Mouse (Mus musculus) CD4-positive helper T cell, adult 2 months (primary cell): Measurements from ENCODE around the gene Upk3bl.

Experiments
- DNase-seq: peaks from one replicate; pipeline ENCODE4 v3.0.0-alpha.2; 2012; ENCODE audit warnings: low read depth, missing footprints, low spot score

Gene Upk3bl

DNA sequence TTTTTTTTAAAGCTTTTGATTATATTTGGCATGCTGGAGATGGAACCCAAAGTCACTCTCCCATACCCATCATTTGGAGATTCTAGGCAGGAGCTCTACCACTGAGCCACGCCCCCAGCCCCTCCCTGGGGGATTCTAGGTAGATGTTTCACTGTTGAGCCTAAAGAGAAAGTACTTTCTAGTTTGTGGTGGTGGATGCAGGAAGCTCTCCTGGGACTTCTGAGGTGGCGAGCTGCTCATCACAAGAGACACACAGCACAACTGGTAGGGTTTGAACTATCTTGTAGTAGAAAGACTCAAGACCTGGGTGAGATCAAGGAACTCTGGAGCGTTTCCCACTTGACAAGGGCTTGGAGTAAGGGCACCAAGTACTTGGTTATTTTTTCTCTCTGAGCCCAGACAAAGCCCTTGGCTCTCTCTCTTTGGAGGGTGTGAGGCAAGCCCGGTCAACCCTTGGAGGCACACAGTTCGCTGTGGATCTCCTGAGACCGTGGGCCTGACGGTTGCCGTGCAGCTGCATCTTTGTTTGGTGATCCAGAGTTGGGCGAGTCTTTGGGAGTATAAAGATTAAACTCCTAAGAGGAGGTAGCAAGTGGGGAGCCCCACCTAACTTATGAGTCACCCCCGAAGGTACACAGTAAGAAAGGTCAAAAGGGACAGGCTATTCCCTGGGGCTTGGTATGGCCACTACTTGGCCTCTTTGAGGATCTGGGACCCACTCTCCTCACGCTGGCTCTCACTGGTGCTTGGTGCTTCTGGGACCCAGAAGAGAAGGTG lies at the start of gene Upk3bl:
Gene Upk3bl, plus strand, starts transcription at position 192 of the 777 bp plus-strand sequence.
- DNase-seq: no peak

- DNase-seq: no peak
Observed at GRCm38 (mm10) chr5:136004537-136004936, 49.8 kb upstream of the Upk3bl start.

DNA sequence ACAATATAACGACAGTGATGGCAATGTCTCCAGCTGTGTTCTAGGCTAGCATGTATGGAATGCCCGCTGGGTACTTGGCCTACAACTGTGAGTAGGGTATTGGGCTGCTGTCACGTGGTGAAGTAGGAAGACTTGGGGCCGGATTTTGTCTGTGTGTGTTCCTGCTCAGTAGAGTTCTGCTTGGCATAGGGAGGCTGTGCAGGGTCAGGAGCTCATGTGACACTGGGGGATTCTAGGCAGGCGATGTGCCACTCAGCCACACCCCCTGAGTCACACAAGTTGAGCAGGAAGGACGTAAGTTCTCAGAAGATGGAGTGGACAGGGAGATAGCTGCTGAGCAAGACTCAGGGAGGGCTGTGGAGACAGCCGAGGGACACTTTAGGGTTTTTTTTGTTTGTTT lies 46.5 kb upstream of the Upk3bl start:
- DNase-seq: no peak

GRCm38 (mm10) chr5:136014877-136015276 lies 39.4 kb upstream of the Upk3bl start:
- no peak for DNase-seq

DNA sequence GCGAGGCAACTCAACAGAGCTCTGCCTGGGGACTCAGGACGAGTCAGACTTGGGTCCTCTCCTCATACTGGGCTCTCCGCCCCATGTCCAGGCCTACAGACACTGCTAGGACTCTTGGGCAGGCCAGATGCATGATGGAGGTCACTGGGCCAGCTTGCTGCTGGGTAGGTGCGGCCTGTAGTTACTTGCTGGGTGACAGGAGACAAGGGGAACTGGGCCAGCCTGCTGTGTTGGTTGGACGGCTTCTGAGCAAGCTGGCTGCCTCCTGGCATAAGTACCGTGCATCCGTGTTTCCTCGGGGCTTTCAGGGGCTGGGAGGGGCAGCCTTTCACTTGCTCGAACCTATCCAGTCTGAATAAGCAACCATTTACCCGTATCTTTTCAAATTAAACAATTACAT lies 38.7 kb upstream of the Upk3bl start:
- DNase-seq: no peak

- no peak for DNase-seq
Observed at GRCm38 (mm10) chr5:136016014-136016876, 38.0 kb upstream of the Upk3bl start.

GRCm38 (mm10) chr5:136017262-136017661 lies 37.0 kb upstream of the Upk3bl start:
- no peak for DNase-seq

GRCm38 (mm10) chr5:136018726-136019125 lies 35.6 kb upstream of the Upk3bl start:
- DNase-seq: no peak

- DNase-seq: no peak
Observed at GRCm38 (mm10) chr5:136019907-136020306, 34.4 kb upstream of the Upk3bl start.

DNA sequence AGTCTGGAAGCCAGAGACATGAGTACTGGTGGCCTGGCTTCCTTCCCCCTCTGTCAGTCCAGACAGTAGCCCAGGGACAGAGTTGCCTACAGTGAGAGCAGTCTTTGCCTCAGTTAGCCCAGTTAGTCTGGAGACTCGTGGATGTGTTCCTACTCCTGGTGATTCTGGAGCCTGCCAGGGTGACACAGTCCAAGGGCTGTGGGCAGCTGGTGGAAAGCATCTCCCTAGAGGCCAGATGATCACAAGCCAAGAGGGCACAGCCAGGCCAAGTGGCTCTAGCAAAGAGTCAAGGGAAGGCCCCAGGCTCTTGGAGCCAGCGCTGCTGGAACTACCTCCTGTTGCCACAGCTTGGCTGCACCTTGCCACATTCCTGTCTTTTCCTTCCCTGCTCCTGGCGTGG lies 28.6 kb upstream of the Upk3bl start:
- no peak for DNase-seq

DNA sequence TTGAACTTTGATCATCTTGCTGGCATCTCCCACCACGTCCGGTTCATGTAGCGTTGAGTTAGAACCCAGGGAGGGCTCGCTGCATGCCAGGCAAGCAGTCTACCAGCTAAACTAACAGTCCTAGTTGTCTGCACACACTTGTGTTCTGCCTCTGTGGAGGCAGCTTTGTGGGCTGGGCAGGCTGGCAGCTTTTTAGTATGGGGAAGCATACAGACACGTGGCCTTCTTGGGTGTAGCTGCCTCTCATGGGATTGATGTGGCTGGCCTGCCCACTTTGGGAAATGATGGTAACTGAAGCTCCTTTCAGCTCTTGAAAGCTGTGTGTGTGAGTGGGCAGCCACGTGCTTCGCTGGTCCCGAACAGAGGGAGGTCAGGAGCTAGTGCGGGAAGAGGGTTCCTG lies 27.4 kb upstream of the Upk3bl start:
- no peak for DNase-seq

DNA sequence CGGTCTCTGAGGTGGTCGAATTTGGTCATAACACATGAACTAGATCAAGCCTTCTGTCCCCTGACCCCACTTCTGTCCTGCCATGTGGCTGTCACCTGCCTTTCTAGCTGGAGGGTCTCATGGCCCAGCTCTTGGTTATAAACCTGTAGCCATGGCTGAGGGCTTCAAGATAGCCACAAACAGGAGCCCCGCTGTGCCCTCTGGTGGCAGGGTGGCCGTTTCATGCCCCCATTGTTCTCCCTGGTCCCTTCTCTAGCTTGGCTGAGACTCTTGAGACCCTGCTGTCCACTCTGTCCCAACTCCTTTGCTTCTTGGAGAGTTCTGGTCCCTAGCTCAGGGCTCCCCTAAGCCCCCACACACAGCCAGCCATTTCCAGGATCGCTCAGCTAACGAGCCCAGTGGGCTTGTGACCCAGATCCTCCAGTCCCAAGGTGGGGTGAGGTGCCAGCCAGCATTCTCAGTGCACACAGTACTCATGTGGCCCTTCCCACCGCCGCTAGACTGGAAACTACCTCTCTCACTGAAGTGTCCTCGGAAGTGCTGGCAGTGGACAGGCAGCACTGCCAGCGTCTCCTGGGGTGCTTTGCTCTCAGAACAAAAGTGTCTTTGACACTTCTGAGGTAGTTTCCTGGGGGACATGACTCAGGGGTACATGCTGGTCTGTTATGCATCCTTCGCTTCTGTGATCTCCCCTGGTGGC lies 26.5 kb upstream of the Upk3bl start:
- DNase-seq: no peak

DNA sequence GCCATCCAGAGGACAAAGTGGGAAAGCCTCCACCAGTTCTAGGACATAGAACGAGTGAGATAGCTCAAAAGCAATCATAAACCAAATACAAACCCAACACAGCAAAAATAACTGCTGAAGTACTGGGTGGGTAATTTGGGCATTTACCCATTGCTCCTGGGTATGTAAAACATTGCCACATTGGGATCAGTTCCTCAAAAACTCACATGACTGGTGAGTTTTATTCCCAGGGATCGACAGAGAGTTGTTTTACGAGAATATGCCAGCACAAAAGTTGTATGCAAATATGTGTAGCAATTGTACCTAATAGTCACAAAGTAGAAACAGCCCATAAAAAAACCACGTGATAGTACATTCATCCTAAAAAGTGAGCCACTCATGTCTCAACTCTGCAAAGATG lies 19.4 kb upstream of the Upk3bl start:
- no peak for DNase-seq

DNA sequence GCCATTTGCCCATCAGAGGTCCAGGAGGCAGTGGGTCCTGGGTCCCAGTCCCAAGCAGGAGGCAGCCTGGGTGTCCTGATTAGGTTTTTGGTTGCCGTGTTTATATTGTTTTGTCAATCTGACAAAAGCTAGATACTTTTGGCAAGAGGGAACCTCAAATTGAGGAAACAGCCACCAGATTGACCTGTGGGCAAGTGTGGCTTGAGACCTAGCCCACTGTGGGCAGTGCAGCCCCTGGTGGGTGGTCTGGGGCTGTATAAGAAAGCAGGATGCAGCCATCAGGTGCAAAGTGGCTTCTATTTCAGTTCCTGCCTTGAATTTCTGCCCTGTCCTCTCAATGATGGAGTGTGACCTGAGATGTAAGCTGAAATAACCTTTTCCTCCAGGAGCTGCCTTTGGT lies 19.0 kb upstream of the Upk3bl start:
- no peak for DNase-seq

GRCm38 (mm10) chr5:136036667-136037066 lies 17.6 kb upstream of the Upk3bl start:
- DNase-seq: no peak

- DNase-seq: no peak
Observed at GRCm38 (mm10) chr5:136038258-136039214, 15.8 kb upstream of the Upk3bl start, which contains the start of gene Upk3b. Gene Upk3b, plus strand, starts transcription at chr5:136038496.

DNA sequence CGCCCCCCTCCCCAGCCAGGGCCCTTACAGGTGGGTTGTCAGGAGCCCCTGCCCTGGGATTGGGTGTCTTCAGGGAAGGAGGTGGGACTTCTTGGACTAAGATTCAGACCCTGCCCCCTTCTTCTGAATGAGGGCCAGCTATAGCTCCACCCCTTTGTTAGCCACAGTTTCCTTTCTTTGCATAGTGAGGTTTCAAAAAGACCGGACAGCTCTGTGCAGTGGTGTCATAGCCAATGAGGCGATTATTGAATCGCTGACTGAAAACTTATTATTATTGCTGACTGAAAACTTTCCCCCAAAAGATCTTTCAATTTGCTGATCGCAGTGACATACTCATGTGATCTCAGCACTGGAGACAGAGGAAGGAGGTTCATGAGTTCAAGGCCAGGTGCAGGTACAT lies 14.1 kb upstream of the Upk3bl start:
- DNase-seq: no peak

DNA sequence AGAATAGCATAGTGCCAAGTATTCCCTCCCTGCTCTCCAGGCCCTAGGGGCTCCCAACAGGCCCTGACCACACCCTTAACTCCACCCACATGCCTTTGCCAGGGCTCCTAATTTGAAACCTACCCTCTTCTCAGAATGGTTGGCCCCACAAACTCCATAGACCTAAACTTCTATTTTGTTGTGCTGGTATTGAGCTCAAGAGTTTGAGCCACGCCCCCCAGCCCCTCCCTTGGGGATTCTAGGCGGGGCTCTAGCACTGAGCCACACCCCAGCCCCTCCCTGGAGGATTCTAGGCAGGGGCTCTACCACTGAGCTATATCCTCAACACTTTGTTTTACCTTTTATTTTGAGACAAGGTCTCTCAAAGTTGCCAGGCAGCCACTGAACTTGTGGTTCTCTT lies 13.0 kb upstream of the Upk3bl start:
- DNase-seq: no peak

DNA sequence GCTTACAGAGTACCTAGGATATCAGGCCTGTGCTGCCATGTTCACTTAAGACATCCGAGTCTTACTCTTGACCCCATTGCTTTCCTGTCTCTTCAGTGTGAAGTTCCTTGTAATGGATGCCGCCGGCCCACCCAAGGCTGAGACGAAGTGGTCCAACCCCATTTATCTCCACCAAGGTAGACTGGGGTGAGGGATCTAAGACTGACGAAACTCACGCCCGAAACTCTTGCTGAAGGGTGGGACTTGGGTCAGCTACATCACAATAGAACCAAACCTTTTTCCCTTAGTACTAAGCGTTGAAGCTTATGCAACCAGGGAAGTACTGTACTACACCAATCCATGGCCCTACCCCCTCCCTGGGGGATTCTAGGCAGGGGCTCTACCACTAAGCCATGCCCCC lies 12.6 kb upstream of the Upk3bl start:
- no peak for DNase-seq

DNA sequence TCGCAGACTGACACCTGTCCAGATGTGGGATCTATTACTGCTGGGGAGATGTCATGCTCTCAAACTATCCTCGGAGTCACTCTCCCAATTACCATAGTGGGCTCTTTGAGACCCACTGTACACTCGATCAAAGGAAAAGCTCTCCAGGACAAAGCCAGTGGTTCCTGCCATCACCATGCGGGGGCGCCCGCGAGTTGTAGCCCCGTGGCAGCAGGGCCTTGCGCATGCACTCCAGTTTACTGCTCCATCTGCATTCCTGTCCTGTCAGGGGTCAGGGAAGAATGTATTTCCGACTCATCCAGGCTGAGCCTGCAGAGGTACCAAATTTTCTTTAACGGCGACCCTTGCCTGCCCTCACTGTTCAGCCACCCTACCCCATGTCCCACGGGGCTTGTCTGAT lies 9.4 kb upstream of the Upk3bl start:
- DNase-seq: no peak

- DNase-seq: peak; percentile 20
Observed at GRCm38 (mm10) chr5:136045408-136045807, 8.9 kb upstream of the Upk3bl start.
